ENCODE assay signal across 13 mouse cellular contexts in genomic region chr5:38064701-38065100, GRCm38 (mm10). TPM values are rescaled to one million over a fixed set of nuclear protein-coding genes. Genes with fewer than 3 reads are reported as not detected.
DNase-seq lines count a peak whose midpoint lies in the region; ATAC-seq and TF ChIP-seq lines count a peak whose summit lies in the region.
"Had no signal": no experiment of that assay in that cellular context is flagged by ENCODE, and none has a peak within 500 bp of the region (broad histone marks: within the 10 kb centered on the region; RNA-seq: fewer than 3 reads in every experiment).

No protein-coding gene starts in this region.

- no peak for ATAC-seq in forebrain, embryonic 16.5 days
- no peak for ATAC-seq in forebrain, embryonic 15.5 days (replicated peaks)
- ATAC-seq in lung, embryonic 14.5 days (ENCODE audit: insufficient read depth) = peak; percentile 86
- peak; percentile 47; the same call in 1 of the 2 replicates for ATAC-seq in heart, postnatal 0 days (ENCODE audit: insufficient read depth, low read depth)
- ATAC-seq: lung, postnatal 0 days had no signal

- no peaks in the 10 kb centered on the region for H3K27me3 ChIP-seq in forebrain, embryonic 16.5 days (replicated peaks; ENCODE audit: control insufficient read depth, insufficient read depth, low read length)
- H3K27me3 ChIP-seq in forebrain, embryonic 15.5 days = no peaks in the 10 kb centered on the region
- no peaks in the 10 kb centered on the region for H3K27me3 ChIP-seq in lung, embryonic 14.5 days (ENCODE audit: insufficient read depth, low read length)
- no peaks in the 10 kb centered on the region for H3K27me3 ChIP-seq in heart, postnatal 0 days (ENCODE audit: control insufficient read depth, insufficient read depth, low read length)
- H3K27me3 ChIP-seq: limb, embryonic 13.5 days had no signal

- 30% methylated on average over 5 of the region's 5 CpGs for WGBS in forebrain, embryonic 16.5 days
- 17% methylated on average over 5 of the region's 5 CpGs for WGBS in forebrain, embryonic 15.5 days
- 18% methylated on average over 5 of the region's 5 CpGs for WGBS in lung, embryonic 14.5 days
- WGBS in heart, postnatal 0 days = 46% methylated on average over 5 of the region's 5 CpGs

- H3K27ac ChIP-seq in forebrain, embryonic 16.5 days (ENCODE audit: low read length) = peak overlapping the region; percentile 6; the same call in 1 of the 2 replicates
- no peak overlapping the region for H3K27ac ChIP-seq in forebrain, embryonic 15.5 days (replicated peaks)
- H3K27ac ChIP-seq in lung, embryonic 14.5 days (ENCODE audit: low read depth) = no peak overlapping the region
- no peak overlapping the region for H3K27ac ChIP-seq in heart, postnatal 0 days (ENCODE audit: low read depth)
- H3K27ac ChIP-seq: limb, embryonic 13.5 days had no signal

- no peak for TF ChIP-seq EP300 in heart, postnatal 0 days (IDR thresholded peaks at IDR 0.05; ENCODE audit: low read depth)

- no peak overlapping the region for H3K9ac ChIP-seq in forebrain, embryonic 16.5 days (replicated peaks; ENCODE audit: low read depth, low read length)
- H3K9ac ChIP-seq in forebrain, embryonic 15.5 days (replicated peaks) = no peak overlapping the region
- H3K9ac ChIP-seq in lung, embryonic 14.5 days = no peak overlapping the region
- no peak overlapping the region for H3K9ac ChIP-seq in heart, postnatal 0 days (replicated peaks; ENCODE audit: low read depth, low read length)
- H3K9ac ChIP-seq: limb, embryonic 13.5 days had no signal

- no peak for TF ChIP-seq CTCF in lung, embryonic 14.5 days (IDR thresholded peaks at IDR 0.05; ENCODE audit: low read depth)
- TF ChIP-seq CTCF in brain, embryonic 14.5 days (IDR thresholded peaks at IDR 0.05; ENCODE audit: borderline replicate concordance, extremely low read depth, insufficient read depth, insufficient read length) = no peak
- no peak for TF ChIP-seq CTCF in heart, postnatal 0 days (IDR thresholded peaks at IDR 0.05; ENCODE audit: low read depth)

- no peaks in the 10 kb centered on the region for H3K36me3 ChIP-seq in forebrain, embryonic 16.5 days (ENCODE audit: control insufficient read depth, insufficient read depth)
- no peaks in the 10 kb centered on the region for H3K36me3 ChIP-seq in forebrain, embryonic 15.5 days
- H3K36me3 ChIP-seq in lung, embryonic 14.5 days (ENCODE audit: insufficient read depth) = no peaks in the 10 kb centered on the region
- H3K36me3 ChIP-seq in heart, postnatal 0 days (replicated peaks; ENCODE audit: control insufficient read depth, insufficient read depth, low read length) = no peaks in the 10 kb centered on the region
- H3K36me3 ChIP-seq: limb, embryonic 13.5 days had no signal

- DNase-seq in lung, embryonic 14.5 days = peak; percentile 74
- DNase-seq in lung, postnatal 36 days = no peak
- DNase-seq in brain, embryonic 14.5 days (ENCODE audit: low read depth) = peak; percentile 10
- DNase-seq in heart, postnatal 0 days (ENCODE audit: low spot score) = peak; percentile 28
- DNase-seq in adrenal gland, adult (ENCODE audit: inconsistent age in 2 of 2, low spot score in 1 of 2) = no peak
- no peak for DNase-seq in gastrocnemius, postnatal 4 days (ENCODE audit: low spot score in 2 of 2)
- DNase-seq: cerebellum, adult 2 months; gastrocnemius, postnatal 10 days; kidney, adult 2 months had no signal

- TF ChIP-seq POLR2A in brain, embryonic 14.5 days (IDR thresholded peaks at IDR 0.05; ENCODE audit: borderline replicate concordance, extremely low read depth, insufficient read depth, insufficient read length, poor library complexity, severe bottlenecking) = no peak

- no peak overlapping the region for H3K4me2 ChIP-seq in forebrain, embryonic 16.5 days (ENCODE audit: low read length)
- no peak overlapping the region for H3K4me2 ChIP-seq in forebrain, embryonic 15.5 days (replicated peaks)
- H3K4me2 ChIP-seq in lung, embryonic 14.5 days = no peak overlapping the region
- no peak overlapping the region for H3K4me2 ChIP-seq in heart, postnatal 0 days (ENCODE audit: low read depth, low read length)
- H3K4me2 ChIP-seq: limb, embryonic 13.5 days had no signal

- H3K9me3 ChIP-seq in forebrain, embryonic 16.5 days (ENCODE audit: control insufficient read depth, low read length) = no peaks in the 10 kb centered on the region
- H3K9me3 ChIP-seq in forebrain, embryonic 15.5 days = no peaks in the 10 kb centered on the region
- no peaks in the 10 kb centered on the region for H3K9me3 ChIP-seq in lung, embryonic 14.5 days (ENCODE audit: low read depth, low read length)
- no peaks in the 10 kb centered on the region for H3K9me3 ChIP-seq in heart, postnatal 0 days (replicated peaks; ENCODE audit: control insufficient read depth, low read length)
- H3K9me3 ChIP-seq: limb, embryonic 13.5 days had no signal

- no peak overlapping the region for H3K4me3 ChIP-seq in forebrain, embryonic 16.5 days (replicated peaks; ENCODE audit: low read length)
- H3K4me3 ChIP-seq in forebrain, embryonic 15.5 days = no peak overlapping the region
- H3K4me3 ChIP-seq in lung, embryonic 14.5 days (ENCODE audit: low read depth, low read length) = no peak overlapping the region
- no peak overlapping the region for H3K4me3 ChIP-seq in heart, postnatal 0 days (ENCODE audit: low read depth, low read length)
- H3K4me3 ChIP-seq: limb, embryonic 13.5 days had no signal

- H3K4me1 ChIP-seq in forebrain, embryonic 16.5 days (replicated peaks; ENCODE audit: control insufficient read depth, insufficient read depth, low read length) = peaks cover 10% of the 10 kb centered on the region
- peaks cover 20% of the 10 kb centered on the region for H3K4me1 ChIP-seq in forebrain, embryonic 15.5 days
- H3K4me1 ChIP-seq in lung, embryonic 14.5 days (ENCODE audit: insufficient read depth) = 0 out of 2 replicates have a peak, but pooled peaks cover 7% of the 10 kb centered on the region
- H3K4me1 ChIP-seq in heart, postnatal 0 days (ENCODE audit: control insufficient read depth, insufficient read depth) = no peaks in the 10 kb centered on the region

RNA-seq across cellular contexts. Expression of gene Stx18, which starts 26.2 kb away (rescaled TPM):
- 38.6 and 39.1 TPM in 2 replicates for polyA plus RNA-seq in forebrain, embryonic 16.5 days (2015; fragmentation: Nextera tagmentation; extraction: Ambion mirVana)
- polyA plus RNA-seq in forebrain, embryonic 15.5 days (2015; fragmentation: Nextera tagmentation; extraction: Ambion mirVana) = 36.6 and 37.2 TPM in 2 replicates
- polyA plus RNA-seq in lung, embryonic 14.5 days (2014; fragmentation: Nextera tagmentation; extraction: Ambion mirVana) = 43.2 and 43.6 TPM in 2 replicates
- 25.6 and 28.0 TPM in 2 replicates for polyA plus RNA-seq in brain, embryonic 14.5 days (2012; rRNA removed)
- total RNA-seq in heart, postnatal 0 days (2014; rRNA removed; ENCODE audit: low replicate concordance) = 15.7 and 17.5 TPM in 2 replicates
- 25.6 and 25.8 TPM in 2 replicates for polyA plus RNA-seq in heart, postnatal 0 days (2015; fragmentation: Nextera tagmentation; extraction: Ambion mirVana)
- 10 to 100 TPM; 21.9 to 24.9 TPM for total RNA-seq in gastrocnemius, postnatal 4 days (2021)

Comparison
In these comparisons a context has a peak if more than half of its experiments do, and no peak if none do; other contexts are left out.
1. DNase-seq: peak in lung, embryonic 14.5 days (single experiment), brain, embryonic 14.5 days (single experiment) and heart, postnatal 0 days (single experiment); none in lung, postnatal 36 days (single experiment), adrenal gland, adult (0 of 2) and gastrocnemius, postnatal 4 days (0 of 2).
2. ATAC-seq: peak in lung, embryonic 14.5 days (single experiment) and heart, postnatal 0 days (single experiment); none in forebrain, embryonic 16.5 days (single experiment) and forebrain, embryonic 15.5 days (single experiment).